Mouse (Mus musculus) testis, adult 10 weeks (tissue): Measurements from ENCODE around the gene Thap4. TPM values are rescaled to one million over a fixed set of nuclear protein-coding genes. Genes with fewer than 3 reads are reported as not detected.

Experiments
- polyA plus RNA-seq: library from polyadenylated mRNA; stranded (reverse); fragments of 350-450 nt; fragmentation: Illumina TruSeq; extraction: RNeasy Lipid Tissue Mini Kit (QIAGEN cat#74804); gene quantifications from one replicate; pipeline ENCODE4 v1.2.3, GENCODE M21; 2014; ENCODE audit warnings: low read depth, low replicate concordance

Gene Thap4
- 46.9 TPM for polyA plus RNA-seq

GRCm38 (mm10) chr1:93754573-93755290 lies at the start of gene Thap4:
Gene Thap4 (minus strand): TSS chr1:93754864.

GRCm38 (mm10) chr1:93803556-93804507 lies 49.2 kb upstream of the Thap4 start, which contains the start of gene Ing5:
Gene Ing5 (plus strand): TSS chr1:93803965.

GRCm38 (mm10) chr1:93801741-93802238 lies 47.1 kb upstream of the Thap4 start, which contains the start of gene Dtymk:
Gene Dtymk (minus strand): TSS chr1:93801934.

GRCm38 (mm10) chr1:93751290-93751689 lies 3.4 kb downstream of the Thap4 start, which contains the start of gene Atg4b:
Gene Atg4b (plus strand): TSS chr1:93751500.

GRCm38 (mm10) chr1:93685401-93686244 lies 69.0 kb downstream of the Thap4 start, which contains the start of gene Bok:
Gene Bok (plus strand): TSS chr1:93685660.

GRCm38 (mm10) chr1:93658559-93658958 lies 96.1 kb downstream of the Thap4 start, which contains the start of gene Stk25:
Gene Stk25 (minus strand): TSS chr1:93658659.

Other genes starting within 250 kb of the Thap4 start
- 3.2 TPM for gene Farp2, start 242.8 kb downstream of the Thap4 start, polyA plus RNA-seq
- gene Stk25, start 96.2 kb downstream of the Thap4 start, polyA plus RNA-seq = 22.7 TPM
- 0.52 TPM for gene Bok, start 69.2 kb downstream of the Thap4 start, polyA plus RNA-seq
- gene Atg4b, start 3.4 kb downstream of the Thap4 start, polyA plus RNA-seq = 47.5 TPM
- 67.9 TPM for gene Dtymk, start 47.1 kb upstream of the Thap4 start, polyA plus RNA-seq
- 7.4 TPM for gene Ing5, start 49.1 kb upstream of the Thap4 start, polyA plus RNA-seq
- gene D2hgdh, start 70.0 kb upstream of the Thap4 start, polyA plus RNA-seq = 6.7 TPM
- gene Gal3st2, start 106.4 kb upstream of the Thap4 start, polyA plus RNA-seq = 1.4 TPM
- not detected for gene Gal3st2b, start 163.4 kb upstream of the Thap4 start, polyA plus RNA-seq
- not detected for gene Gal3st2c, start 235.6 kb upstream of the Thap4 start, polyA plus RNA-seq